Mouse (Mus musculus): ENCODE results near the gene Sf3b5. TPM values are rescaled to one million over a fixed set of nuclear protein-coding genes. Genes with fewer than 3 reads are reported as not detected.
"Not testable (repeated sequence)": the region's sequence is repeated elsewhere in the genome, so short reads cannot be mapped to it uniquely, and the experiment has no call there.

The Sf3b5 gene
- total RNA-seq, 2 experiments from 2014 or later: 4.8 TPM

GRCm38 (mm10) chr10:13007876-13008736 lies 3.0 kb downstream of the Sf3b5 start:
- peak; percentile 89 for DNase-seq

- no peak for DNase-seq
Observed at GRCm38 (mm10) chr10:13008737-13009121, 3.6 kb downstream of the Sf3b5 start.

- no peak for DNase-seq
Observed at GRCm38 (mm10) chr10:13014026-13014425, 8.9 kb downstream of the Sf3b5 start.

GRCm38 (mm10) chr10:13016573-13016972 lies 11.4 kb downstream of the Sf3b5 start:
- peak; percentile 17 for DNase-seq

GRCm38 (mm10) chr10:13018510-13018909 lies 13.4 kb downstream of the Sf3b5 start:
- peak; percentile 50 for DNase-seq

GRCm38 (mm10) chr10:13019026-13019425 lies 13.9 kb downstream of the Sf3b5 start:
- no peak for DNase-seq

- DNase-seq: peak; percentile 9
Observed at GRCm38 (mm10) chr10:13022103-13022502, 17.0 kb downstream of the Sf3b5 start.

GRCm38 (mm10) chr10:13023985-13024384 lies 18.8 kb downstream of the Sf3b5 start:
- DNase-seq: not testable (repeated sequence)

- DNase-seq: no peak
Observed at GRCm38 (mm10) chr10:13027702-13028101, 22.6 kb downstream of the Sf3b5 start.

GRCm38 (mm10) chr10:13028215-13028614 lies 23.1 kb downstream of the Sf3b5 start:
- DNase-seq: no peak

GRCm38 (mm10) chr10:13029416-13029815 lies 24.3 kb downstream of the Sf3b5 start:
- DNase-seq: no peak

GRCm38 (mm10) chr10:13035270-13035669 lies 30.1 kb downstream of the Sf3b5 start:
- DNase-seq: no peak

- no peak for DNase-seq
Observed at GRCm38 (mm10) chr10:13039637-13040174, 34.6 kb downstream of the Sf3b5 start.

- peak; percentile 26 for DNase-seq
Observed at GRCm38 (mm10) chr10:13044659-13045058, 39.5 kb downstream of the Sf3b5 start.

GRCm38 (mm10) chr10:13047816-13048215 lies 42.7 kb downstream of the Sf3b5 start:
- no peak for DNase-seq

- no peak for DNase-seq
Observed at GRCm38 (mm10) chr10:13056863-13057381, 51.8 kb downstream of the Sf3b5 start.

Other genes with a start within 250 kb of the Sf3b5 start
- 10 to 100 TPM; 60.0 to 71.8 TPM for gene Utrn, start 136.0 kb upstream of the Sf3b5 start, total RNA-seq (2021)
- under 1 TPM; 0.59 to 0.79 TPM for gene Stx11, start 41.0 kb upstream of the Sf3b5 start, total RNA-seq (2021)
- 100 to 1,000 TPM; 121 to 155 TPM for gene Plagl1, start 55.2 kb downstream of the Sf3b5 start, total RNA-seq (2021)
- not detected for gene Zc2hc1b, start 172.7 kb downstream of the Sf3b5 start, total RNA-seq (2021)
- gene Ltv1, start 187.8 kb downstream of the Sf3b5 start, total RNA-seq (2021): 10 to 100 TPM; 26.3 to 28.8 TPM

Measured in gastrocnemius, postnatal 10 days (tissue).